Mouse (Mus musculus) lung, postnatal 0 days (tissue): ENCODE results near the gene Btbd17.

ENCODE experiments used
- CTCF ChIP-seq: IDR thresholded peaks from 2 replicates; pipeline ENCODE4 v1.5.1; 2016; ENCODE audit warnings: antibody characterized with exemption, mild to moderate bottlenecking
- EP300 ChIP-seq: IDR thresholded peaks from 2 replicates; pipeline ENCODE4 v1.6.1; 2016; ENCODE audit warnings: antibody characterized with exemption, mild to moderate bottlenecking, control low read depth

DNA sequence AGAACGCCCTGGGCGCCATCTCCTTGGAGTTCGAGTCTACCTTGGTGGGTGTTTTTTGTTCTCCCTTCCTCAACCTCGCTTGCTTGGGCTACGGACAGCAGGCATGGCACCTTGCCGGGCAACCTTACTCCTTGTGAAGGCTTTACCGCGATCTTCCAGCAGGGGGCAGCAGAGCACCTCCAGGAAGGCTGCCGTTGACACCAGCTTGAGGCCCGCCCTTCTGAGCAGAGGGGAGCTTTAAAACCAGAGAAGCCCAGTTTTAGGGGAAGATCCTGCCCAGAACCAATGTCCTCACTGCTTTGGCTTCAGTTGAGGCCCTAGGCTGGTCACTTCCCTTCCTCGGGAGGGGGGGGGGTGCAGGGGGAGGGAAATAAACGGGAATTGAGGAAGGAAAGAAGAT, 50.6 kb downstream of the Btbd17 start:
- peak; percentile 98 for TF ChIP-seq CTCF
- TF ChIP-seq EP300, result no peak
